Mouse (Mus musculus) limb, embryonic 12.5 days (tissue): Measurements from ENCODE around the gene Kdm2a. TPM values are rescaled to one million over a fixed set of nuclear protein-coding genes. Genes with fewer than 3 reads are reported as not detected.

ENCODE experiments used
- ATAC-seq: fragments of 200-750 bp; cut with Nextera tagmentation; 2 replicates; pipeline ENCODE4 v1.8.0; 2017; ENCODE audit warnings: low read depth, moderate TSS enrichment; ENCODE audit not compliant: insufficient number of reproducible peaks, insufficient read depth, low FRiP score, low TSS enrichment
- H3K27ac ChIP-seq: fragments of 300-500 bp; sonication (generic); 2 replicates; pipeline ENCODE4 v1.5.1; 2016; ENCODE audit warnings: mild to moderate bottlenecking, moderate library complexity
- H3K27me3 ChIP-seq: fragments of 300-500 bp; sonication (generic); 2 replicates; pipeline ENCODE4 v1.6.1; 2016; ENCODE audit warnings: mild to moderate bottlenecking, moderate library complexity
- H3K36me3 ChIP-seq: fragments of 300-500 bp; sonication (generic); 2 replicates; pipeline ENCODE4 v1.6.1; 2016; ENCODE audit warnings: mild to moderate bottlenecking, moderate library complexity
- H3K4me1 ChIP-seq: fragments of 300-500 bp; sonication (generic); replicated peaks from 2 replicates; pipeline ENCODE4 v1.6.1; 2016
- H3K4me2 ChIP-seq: fragments of 300-500 bp; sonication (generic); 2 replicates; pipeline ENCODE4 v1.6.1; 2016; ENCODE audit warnings: mild to moderate bottlenecking, moderate library complexity
- H3K4me3 ChIP-seq: fragments of 300-500 bp; sonication (generic); replicated peaks from 2 replicates; pipeline ENCODE4 v1.5.1; 2016; ENCODE audit warnings: mild to moderate bottlenecking
- H3K9ac ChIP-seq: fragments of 300-500 bp; sonication (generic); replicated peaks from 2 replicates; pipeline ENCODE4 v1.6.1; 2016; ENCODE audit warnings: mild to moderate bottlenecking, moderate library complexity
- H3K9me3 ChIP-seq: fragments of 300-500 bp; sonication (generic); 2 replicates; pipeline ENCODE4 v1.6.1; 2016; ENCODE audit warnings: mild to moderate bottlenecking, moderate library complexity
- WGBS: fragments of 180-500 bp; shearing (Covaris S2); methylation state at CpG from one replicate; pipeline ENCODE4 v1.1.7; 2016; 5-methylcytosine and 5-hydroxymethylcytosine counted together
- polyA plus RNA-seq: library from polyadenylated mRNA; unstranded; fragments of >200 nt; fragmentation: Nextera tagmentation; extraction: Ambion mirVana; gene quantifications from 2 replicates; pipeline ENCODE4 v1.2.1, GENCODE M21; 2016

The Kdm2a gene
- polyA plus RNA-seq, 1 experiment from 2014 or later = 56.3 TPM

GRCm38 (mm10) chr19:4270972-4271371, 127.1 kb downstream of the Kdm2a start:
- no peak for ATAC-seq
- no peak overlapping the region for H3K4me2 ChIP-seq
- H3K9me3 ChIP-seq = no peaks in the 10 kb centered on the region
- no peak overlapping the region for H3K27ac ChIP-seq
- H3K9ac ChIP-seq = no peak overlapping the region
- peaks cover 21% of the 10 kb centered on the region for H3K36me3 ChIP-seq
- peaks cover 48% of the 10 kb centered on the region for H3K27me3 ChIP-seq
- peaks cover 15% of the 10 kb centered on the region; the same call in 1 of the 2 replicates for H3K4me1 ChIP-seq
- H3K4me3 ChIP-seq = no peak overlapping the region
- 96% methylated on average over 11 of the region's 11 CpGs for WGBS

DNA sequence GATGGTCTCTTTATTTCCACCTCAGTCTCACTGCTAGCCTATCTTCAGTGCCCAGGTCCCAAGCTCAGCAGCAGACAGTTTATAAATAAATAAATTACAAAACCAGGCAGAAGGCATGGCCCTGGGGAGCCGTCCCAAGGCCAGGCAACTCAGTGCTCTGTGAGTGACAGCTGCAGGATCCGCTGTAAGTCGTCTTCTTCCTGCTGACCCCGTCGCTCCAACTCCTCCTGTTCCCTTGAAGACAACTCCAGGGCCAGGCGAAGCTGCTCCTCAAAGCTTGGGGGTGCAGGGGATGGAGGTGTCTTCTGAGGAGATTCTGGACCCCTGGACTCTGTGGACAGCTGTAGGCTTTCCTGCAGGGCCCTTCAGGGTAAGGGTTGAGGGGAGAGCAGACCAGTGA, 127.9 kb downstream of the Kdm2a start:
- Histone ChIP-seq H3K4me1 (peaks cover 15% of the 10 kb centered on the region; the same call in 1 of the 2 replicates), H3K4me2 (no peak overlapping the region), H3K27me3 (peaks cover 50% of the 10 kb centered on the region), H3K27ac (no peak overlapping the region), H3K36me3 (peaks cover 21% of the 10 kb centered on the region), H3K9ac (no peak overlapping the region), H3K9me3 (no peaks in the 10 kb centered on the region), H3K4me3 (no peak overlapping the region)
- no peak for ATAC-seq
- WGBS = 60% methylated on average over 6 of the region's 6 CpGs

GRCm38 (mm10) chr19:4268566-4269361, 129.3 kb downstream of the Kdm2a start, which contains the start of gene Ssh3:
TSS of gene Ssh3 (minus strand) at chr19:4269180.
- peak within 1 kb of the TSS; percentile 63 for H3K9ac ChIP-seq
- no peak within 1 kb of the TSS for H3K27ac ChIP-seq
- H3K9me3 ChIP-seq = no peaks in the 10 kb centered on the region
- peaks cover 50% of the 10 kb centered on the region for H3K27me3 ChIP-seq
- peak within 1 kb of the TSS; percentile 50 for H3K4me3 ChIP-seq
- ATAC-seq = peak; percentile 84
- peak within 1 kb of the TSS; percentile 79 for H3K4me2 ChIP-seq
- 5% methylated on average over 46 of the region's 46 CpGs for whole genome bisulfite sequencing
- H3K4me1 ChIP-seq = peaks cover 15% of the 10 kb centered on the region; the same call in 1 of the 2 replicates
- H3K36me3 ChIP-seq = peaks cover 21% of the 10 kb centered on the region

- Histone ChIP-seq H3K36me3 (peaks cover 6% of the 10 kb centered on the region; the same call in 1 of the 2 replicates), H3K27me3 (peaks cover 46% of the 10 kb centered on the region)
- WGBS = 62% methylated on average over 4 of the region's 4 CpGs
These were observed 132.1 kb downstream of the Kdm2a start for GRCm38 (mm10) chr19:4265956-4266355.

More at GRCm38 (mm10) chr19:4265956-4266355, 132.1 kb downstream of the Kdm2a start:
- H3K9ac ChIP-seq = no peak overlapping the region
- no peak overlapping the region for H3K4me2 ChIP-seq
- H3K4me1 ChIP-seq = peaks cover 20% of the 10 kb centered on the region; the same call in 1 of the 2 replicates
- no peak overlapping the region for H3K4me3 ChIP-seq
- ATAC-seq = no peak
- no peak overlapping the region for H3K27ac ChIP-seq
- no peaks in the 10 kb centered on the region for H3K9me3 ChIP-seq

Other genes starting within 250 kb of the Kdm2a start
- 125 and 131 TPM in 2 replicates for gene Coro1b, start 249.7 kb downstream of the Kdm2a start, polyA plus RNA-seq
- 1.3 and 1.4 TPM in 2 replicates for gene Ptprcap, start 244.7 kb downstream of the Kdm2a start, polyA plus RNA-seq
- gene Rps6kb2, start 234.9 kb downstream of the Kdm2a start, polyA plus RNA-seq = 63.3 and 69.4 TPM in 2 replicates
- gene Carns1, start 222.8 kb downstream of the Kdm2a start, polyA plus RNA-seq = 2.3 and 3.1 TPM in 2 replicates
- 0.60 and 1.5 TPM in 2 replicates for gene Tbc1d10c, start 207.0 kb downstream of the Kdm2a start, polyA plus RNA-seq
- 834 and 845 TPM in 2 replicates for gene Ppp1ca, start 206.2 kb downstream of the Kdm2a start, polyA plus RNA-seq
- gene Rad9a, start 196.6 kb downstream of the Kdm2a start, polyA plus RNA-seq = 38.4 and 44.9 TPM in 2 replicates
- 8.6 and 9.1 TPM in 2 replicates for gene Clcf1, start 184.0 kb downstream of the Kdm2a start, polyA plus RNA-seq
- gene AC109138.7, start 183.9 kb downstream of the Kdm2a start, polyA plus RNA-seq = not detected in 2 replicates
- gene Pold4, start 166.4 kb downstream of the Kdm2a start, polyA plus RNA-seq = 13.8 and 16.2 TPM in 2 replicates
- gene Ssh3, start 129.1 kb downstream of the Kdm2a start, polyA plus RNA-seq = 9.1 and 11.6 TPM in 2 replicates
- 12.6 and 12.9 TPM in 2 replicates for gene Ankrd13d, start 115.1 kb downstream of the Kdm2a start, polyA plus RNA-seq
- 15.6 and 16.1 TPM in 2 replicates for gene Grk2, start 92.1 kb downstream of the Kdm2a start, polyA plus RNA-seq
- 39.2 and 55.1 TPM in 2 replicates for gene Rhod, start 41.1 kb upstream of the Kdm2a start, polyA plus RNA-seq
- gene Syt12, start 79.2 kb upstream of the Kdm2a start, polyA plus RNA-seq = 0.63 and 0.88 TPM in 2 replicates
- gene 2010003K11Rik, start 100.3 kb upstream of the Kdm2a start, polyA plus RNA-seq = not detected in 2 replicates
- gene Pcx, start 112.2 kb upstream of the Kdm2a start, polyA plus RNA-seq = 20.6 and 24.0 TPM in 2 replicates
- gene Lrfn4, start 217.4 kb upstream of the Kdm2a start, polyA plus RNA-seq = 12.1 and 15.4 TPM in 2 replicates
- 68.1 and 68.8 TPM in 2 replicates for gene Rce1, start 227.4 kb upstream of the Kdm2a start, polyA plus RNA-seq